Mouse (Mus musculus) MEL-GATA-1-ER (cell line): ENCODE results near the gene Arhgef6.

Experiments
- DNase-seq: peaks from one replicate; pipeline ENCODE4 v3.0.0-alpha.2; 2012; ENCODE audit warnings: low read depth; ENCODE audit errors: extremely low read depth

Arhgef6 gene

GRCm38 (mm10) chrX:57338371-57339211 is at the start of gene Arhgef6:
TSS of gene Arhgef6 (minus strand) at chrX:57338729.
- DNase-seq = no peak

DNA sequence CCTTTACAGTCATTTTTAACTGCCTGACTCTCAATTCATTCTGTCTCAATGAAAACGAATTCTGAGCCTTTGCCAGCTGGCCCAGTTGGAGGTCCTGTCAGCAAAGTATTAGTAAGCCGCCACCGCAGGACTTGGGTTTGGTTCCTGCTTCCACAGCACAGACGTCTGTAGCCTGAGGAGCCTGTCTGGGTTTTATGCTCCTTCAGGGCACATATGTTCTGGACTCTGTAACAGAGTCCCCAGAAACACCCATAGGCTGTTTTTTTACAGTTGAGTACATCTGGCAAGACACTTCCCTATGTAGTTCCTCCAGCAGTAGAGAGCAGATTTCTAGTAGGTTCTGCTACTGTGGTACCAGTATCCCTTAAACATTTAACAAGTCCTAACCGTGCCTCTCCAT is 42.4 kb upstream of the Arhgef6 start:
- no peak for DNase-seq

GRCm38 (mm10) chrX:57378579-57378978 is 40.0 kb upstream of the Arhgef6 start:
- DNase-seq = no peak

- DNase-seq = no peak
Observed at GRCm38 (mm10) chrX:57377096-57377495, 38.6 kb upstream of the Arhgef6 start.

GRCm38 (mm10) chrX:57374029-57374428 is 35.5 kb upstream of the Arhgef6 start:
- no peak for DNase-seq

DNA sequence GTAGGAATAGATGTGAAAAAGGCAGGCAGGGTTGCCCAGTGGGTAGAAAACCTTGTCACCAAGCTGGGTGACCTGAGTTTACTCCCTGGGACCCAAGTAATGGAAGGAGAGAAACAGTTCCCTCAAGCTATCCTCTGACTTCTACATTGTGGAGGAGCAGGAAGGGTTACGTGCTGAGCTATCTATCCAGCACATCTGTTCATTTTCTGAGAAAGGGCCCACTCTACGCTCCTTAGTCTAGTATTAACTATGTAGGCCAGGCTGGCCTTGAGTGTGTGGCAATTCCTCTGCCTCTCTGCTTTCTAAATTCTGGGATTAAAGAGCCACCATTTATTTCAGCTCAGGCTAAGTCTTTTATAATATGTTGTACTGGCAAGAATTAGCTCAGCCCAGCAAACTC is 35.0 kb upstream of the Arhgef6 start:
- no peak for DNase-seq

DNA sequence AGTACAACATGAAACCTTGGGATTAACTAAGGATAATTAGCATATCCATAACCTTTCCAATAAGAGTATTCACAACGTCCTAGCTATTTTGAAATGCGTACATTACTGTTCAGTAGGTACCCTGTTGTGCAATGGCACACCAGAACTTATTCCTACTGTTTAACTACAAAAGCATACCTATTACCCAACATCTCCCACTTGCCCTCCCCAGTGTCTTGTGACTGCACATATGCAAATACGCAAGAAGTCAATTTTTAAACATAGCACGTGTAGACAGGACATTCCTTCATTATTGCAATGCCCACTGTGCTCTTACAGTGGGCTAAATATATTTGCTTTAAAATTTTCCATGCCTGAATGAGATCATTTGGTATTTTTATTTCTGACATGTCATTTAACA is 34.4 kb upstream of the Arhgef6 start:
- DNase-seq = no peak

DNA sequence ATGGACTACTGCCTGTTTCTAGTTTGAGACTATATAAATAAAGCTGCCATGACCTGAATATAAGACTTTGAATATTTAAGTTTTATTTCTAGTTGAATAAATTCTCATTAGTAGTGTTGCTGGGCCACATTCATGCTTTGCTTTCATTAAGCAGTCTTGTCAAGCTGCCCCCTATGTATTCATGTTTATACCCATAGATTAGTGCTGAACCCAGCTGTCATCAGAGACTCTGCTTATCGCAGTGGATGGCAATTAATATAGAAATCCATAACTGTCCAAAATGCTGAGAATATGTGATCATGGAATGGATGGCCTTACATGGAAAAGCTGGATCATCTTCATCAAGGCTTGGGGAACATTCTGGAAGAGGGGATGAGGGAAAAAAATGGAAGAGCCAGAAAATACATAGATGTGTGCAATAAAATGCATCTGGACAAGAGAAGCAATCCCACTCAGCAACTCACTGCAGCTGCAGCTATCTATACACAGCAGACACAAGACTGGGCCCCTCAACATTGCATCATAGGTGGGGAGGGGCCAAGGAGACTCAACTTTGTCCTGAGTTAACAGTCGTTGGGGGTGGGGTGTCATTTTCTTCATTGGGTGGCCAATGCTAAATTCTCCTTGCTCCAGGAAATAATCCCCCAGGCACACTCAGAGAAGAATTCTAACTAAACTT is 26.5 kb upstream of the Arhgef6 start:
- DNase-seq = no peak

- DNase-seq = no peak
Observed at GRCm38 (mm10) chrX:57359316-57359715, 20.8 kb upstream of the Arhgef6 start.

DNA sequence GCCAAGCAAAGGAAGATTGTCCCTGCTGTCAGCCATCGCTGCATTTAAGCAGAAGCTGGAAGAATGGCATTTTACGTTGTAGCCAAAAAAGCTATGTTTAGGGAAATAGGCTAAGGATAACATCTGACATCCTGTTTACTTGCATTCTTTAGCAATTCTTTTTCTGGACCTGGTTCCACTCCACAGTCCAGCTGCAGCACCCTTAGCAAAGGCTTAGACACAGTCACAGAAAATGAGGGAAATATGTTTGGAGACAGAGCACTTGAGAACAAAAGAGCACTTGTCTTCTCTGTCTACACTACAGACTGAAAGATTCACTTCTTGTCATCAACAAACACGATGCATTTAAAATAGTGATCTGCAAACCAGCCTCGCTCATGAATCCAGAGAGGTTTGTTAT is 691 bp upstream of the Arhgef6 start:
- no peak for DNase-seq

- DNase-seq = no peak
Observed at GRCm38 (mm10) chrX:57337582-57337981, 947 bp downstream of the Arhgef6 start.

- no peak for DNase-seq
Observed at GRCm38 (mm10) chrX:57336958-57337357, 1.6 kb downstream of the Arhgef6 start.

- no peak for DNase-seq
Observed at GRCm38 (mm10) chrX:57335313-57335712, 3.2 kb downstream of the Arhgef6 start.

- no peak for DNase-seq
Observed at GRCm38 (mm10) chrX:57327668-57328338, 10.7 kb downstream of the Arhgef6 start.

DNA sequence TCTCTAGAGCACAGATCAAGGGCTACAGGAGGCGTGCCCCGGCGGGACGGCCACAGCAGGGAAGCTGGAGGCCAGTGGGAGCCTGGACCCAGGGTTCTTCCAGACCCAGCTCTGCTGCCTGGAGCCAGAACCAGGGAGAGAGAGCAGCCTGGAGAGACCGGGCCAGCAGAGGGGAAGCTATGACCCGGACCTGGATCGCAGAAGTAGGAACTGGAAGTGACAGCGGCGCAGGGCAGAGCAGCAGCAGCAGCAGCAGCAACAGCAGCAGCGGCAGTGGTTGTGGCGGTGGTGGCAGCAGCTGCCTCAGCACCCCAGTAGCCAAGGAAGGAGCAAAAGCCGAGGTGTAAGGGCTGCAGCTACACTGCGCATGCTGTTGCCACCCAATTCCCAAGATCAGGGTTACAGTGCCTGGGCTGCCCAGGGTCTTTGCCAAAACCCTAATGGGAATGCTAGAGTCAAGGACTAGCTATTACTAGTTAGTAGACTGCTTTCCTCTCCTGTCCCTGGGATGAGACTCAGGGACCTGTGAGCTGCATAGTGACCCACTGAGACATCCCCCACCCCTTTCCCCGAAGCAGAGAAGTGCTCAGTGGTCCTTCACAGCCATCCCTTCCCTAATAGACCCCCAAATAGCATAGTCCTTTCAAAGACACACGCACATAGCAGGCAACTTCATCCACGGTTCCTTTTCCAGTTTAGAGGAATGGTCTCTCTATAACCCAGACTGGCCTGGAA is 11.9 kb downstream of the Arhgef6 start:
- DNase-seq = no peak

DNA sequence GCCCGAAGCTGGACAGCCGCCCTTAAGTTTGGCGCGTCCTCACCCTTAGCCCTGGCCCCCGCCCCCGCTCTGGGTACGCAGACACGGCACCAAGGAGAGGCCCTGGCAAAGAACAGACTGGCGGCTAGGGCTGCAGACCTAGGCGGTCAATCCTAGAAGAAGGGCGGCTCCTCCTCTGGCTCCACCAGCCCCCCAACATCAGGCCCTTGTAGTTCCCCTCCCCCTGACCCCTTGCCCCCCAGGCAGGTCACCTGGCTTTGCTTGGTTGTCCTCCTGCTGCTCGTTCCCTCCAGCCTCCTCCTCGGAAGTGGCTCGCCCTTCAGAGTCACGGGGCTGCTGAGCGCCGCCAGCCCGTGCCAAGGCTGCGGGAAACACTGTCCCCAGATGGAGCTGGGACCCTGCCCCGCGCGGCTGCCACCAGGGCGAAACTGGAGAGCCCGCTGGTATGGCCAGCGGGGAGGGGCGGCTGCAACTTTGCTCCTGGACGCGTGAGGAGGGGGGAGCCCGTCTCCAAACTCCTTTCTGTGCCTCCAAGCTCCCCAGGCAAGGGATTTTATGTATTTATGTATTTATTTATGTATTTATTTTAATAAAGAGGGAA is 12.6 kb downstream of the Arhgef6 start:
- no peak for DNase-seq

GRCm38 (mm10) chrX:57324891-57325290 is 13.6 kb downstream of the Arhgef6 start:
- DNase-seq = no peak

DNA sequence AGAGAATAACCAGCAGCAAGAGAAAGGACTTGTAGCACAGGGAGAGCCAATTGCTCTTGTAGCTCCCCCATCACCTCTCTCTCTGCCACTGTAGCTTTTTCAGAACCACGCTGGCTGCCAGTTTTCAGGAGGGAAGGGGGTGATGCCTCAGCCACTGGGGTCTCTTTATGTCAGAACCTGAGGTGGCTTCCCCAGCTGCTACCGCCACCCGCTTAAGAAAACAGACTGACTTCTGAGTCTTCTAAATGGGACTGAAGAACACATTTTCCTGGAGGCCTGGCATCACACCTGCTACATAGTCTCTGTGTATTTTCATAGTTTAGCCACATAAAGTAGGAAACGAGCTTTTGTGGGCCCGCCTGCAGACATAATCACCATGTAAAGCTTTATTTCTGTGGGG is 26.5 kb downstream of the Arhgef6 start:
- DNase-seq = no peak

GRCm38 (mm10) chrX:57309993-57310392 is 28.5 kb downstream of the Arhgef6 start:
- DNase-seq = no peak

- peak; percentile 55 for DNase-seq
Observed at GRCm38 (mm10) chrX:57306747-57307146, 31.8 kb downstream of the Arhgef6 start.

DNA sequence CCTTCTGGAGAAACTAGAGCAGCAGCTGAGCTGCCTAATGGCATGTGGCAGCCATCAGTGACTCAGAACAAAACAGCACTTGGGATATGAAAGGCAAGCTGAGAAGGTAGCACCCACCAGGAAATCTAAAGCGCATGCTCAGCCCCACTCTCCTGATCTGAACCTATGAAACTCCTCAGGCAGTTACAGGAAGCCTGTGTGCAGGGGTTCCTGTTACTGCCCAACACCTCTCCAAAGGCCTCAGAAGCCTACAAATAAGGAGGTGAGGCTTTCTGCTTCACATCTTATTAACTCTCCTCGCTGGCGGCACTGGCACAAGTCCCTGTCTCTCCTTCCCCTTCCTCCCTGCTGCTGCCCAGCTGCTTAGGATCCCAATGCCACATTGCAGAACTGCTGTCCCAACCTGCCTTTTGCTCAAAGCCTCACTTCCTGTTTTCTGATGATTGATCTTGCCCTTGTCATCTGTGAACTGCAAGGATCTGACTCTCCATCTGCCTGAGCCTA is 33.7 kb downstream of the Arhgef6 start:
- DNase-seq = peak; percentile 46
